Mouse (Mus musculus): Measurements from ENCODE around the gene Olfr905.

DNA sequence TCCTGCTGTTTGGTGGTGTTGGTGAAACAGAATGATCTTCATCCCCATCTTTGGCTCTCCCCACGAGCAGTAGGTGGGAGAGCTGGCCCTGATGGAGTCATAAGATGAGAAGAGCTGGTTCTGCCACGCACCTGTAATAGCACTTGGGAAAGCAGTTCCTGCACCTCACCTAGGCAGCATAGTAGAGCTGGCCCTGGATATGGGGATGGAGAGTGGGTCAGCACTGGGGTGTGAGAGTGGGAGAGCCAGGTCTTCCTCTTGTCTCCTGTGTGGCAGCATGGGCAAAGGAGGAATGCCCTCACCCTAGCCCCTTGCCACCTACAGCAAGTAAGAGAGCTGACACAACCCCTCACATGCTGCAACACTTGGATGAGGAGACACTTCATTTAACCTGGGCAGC lies 41.4 kb downstream of the Olfr905 start:
- TF ChIP-seq CTCF (IDR thresholded peaks at IDR 0.05; ENCODE audit: extremely low read depth, insufficient read depth, low read length) (no peak), POLR2A (IDR thresholded peaks at IDR 0.05; ENCODE audit: extremely low read depth, insufficient read depth, low read length) (no peak)
